24 mouse cellular contexts compared by ENCODE assay signal in genomic region chr1:194693063-194693462, GRCm38 (mm10).
"Had no signal": no experiment of that assay in that cellular context is flagged by ENCODE, and none has a peak within 500 bp of the region (broad histone marks: within the 10 kb centered on the region; RNA-seq: fewer than 3 reads in every experiment).

No protein-coding gene starts in this region.

- H3K9me3 ChIP-seq: limb, embryonic 10.5 days; limb, embryonic 13.5 days; liver, embryonic 12.5 days; liver, embryonic 15.5 days; lung, embryonic 15.5 days; megakaryocyte, embryonic 14.5 days; midbrain, embryonic 10.5 days; midbrain, embryonic 13.5 days; neural tube, embryonic 13.5 days had no signal

- ATAC-seq: liver, embryonic 12.5 days; midbrain, embryonic 13.5 days; midbrain, embryonic 16.5 days had no signal

- H3K4me3 ChIP-seq: layer of hippocampus, adult 2 months; limb, embryonic 10.5 days; limb, embryonic 13.5 days; liver, embryonic 12.5 days; liver, embryonic 15.5 days; lung, embryonic 15.5 days; megakaryocyte, embryonic 14.5 days; midbrain, embryonic 10.5 days; midbrain, embryonic 13.5 days; myocyte; neural tube, embryonic 13.5 days had no signal

- DNase-seq: kidney, adult 2 months; kidney, postnatal 25 days; layer of hippocampus, adult 9-11 months; liver; lung, adult 18-20 months; lung, postnatal 10 days; lung, postnatal 36 days; retina, postnatal 1 day; thymus, adult 2 months; thymus, postnatal 14 days; thymus, postnatal 4 days had no signal

- H3K4me1 ChIP-seq: liver, embryonic 12.5 days; liver, embryonic 15.5 days; megakaryocyte, embryonic 14.5 days had no signal

- H3K27me3 ChIP-seq: limb, embryonic 13.5 days; liver, embryonic 12.5 days; liver, embryonic 15.5 days; lung, embryonic 15.5 days; midbrain, embryonic 13.5 days; neural tube, embryonic 13.5 days had no signal

- H3K4me2 ChIP-seq: limb, embryonic 13.5 days; liver, embryonic 12.5 days; liver, embryonic 15.5 days; lung, embryonic 15.5 days; midbrain, embryonic 13.5 days; neural tube, embryonic 13.5 days had no signal

- H3K27ac ChIP-seq: kidney, postnatal 0 days; layer of hippocampus, adult 2 months; limb, embryonic 10.5 days; limb, embryonic 13.5 days; liver, embryonic 12.5 days; liver, embryonic 15.5 days; lung, embryonic 15.5 days; midbrain, embryonic 10.5 days; midbrain, embryonic 13.5 days had no signal

- H3K9ac ChIP-seq: limb, embryonic 13.5 days; liver, embryonic 12.5 days; liver, embryonic 15.5 days; lung, embryonic 15.5 days; midbrain, embryonic 13.5 days; neural tube, embryonic 13.5 days had no signal

- H3K36me3 ChIP-seq: limb, embryonic 10.5 days; limb, embryonic 13.5 days; liver, embryonic 12.5 days; liver, embryonic 15.5 days; lung, embryonic 15.5 days; midbrain, embryonic 10.5 days; midbrain, embryonic 13.5 days had no signal
